Mouse (Mus musculus) hindbrain, postnatal 0 days (tissue): Measurements from ENCODE around the gene Anks1. TPM values are rescaled to one million over a fixed set of nuclear protein-coding genes. Genes with fewer than 3 reads are reported as not detected.

ENCODE experiments used
- ATAC-seq: fragments of 200-750 bp; cut with Nextera tagmentation; 2 replicates; pipeline ENCODE4 v1.8.0; 2017; ENCODE audit warnings: mild to moderate bottlenecking, moderate TSS enrichment, moderate library complexity
- DNase-seq: peaks from one replicate; pipeline ENCODE4 v3.0.0-alpha.2; 2015; ENCODE audit warnings: low spot score
- H3K27ac ChIP-seq: fragments of 300-500 bp; sonication (generic); 2 replicates; pipeline ENCODE4 v1.5.1; 2014; ENCODE audit warnings: mild to moderate bottlenecking
- H3K27me3 ChIP-seq: fragments of 300-500 bp; sonication (generic); 2 replicates; pipeline ENCODE4 v1.6.1; 2014; ENCODE audit warnings: low read length, mixed read lengths; ENCODE audit not compliant: insufficient read depth
- H3K36me3 ChIP-seq: fragments of 300-500 bp; sonication (generic); 2 replicates; pipeline ENCODE4 v1.6.1; 2014; ENCODE audit warnings: low read length, mixed read lengths; ENCODE audit not compliant: insufficient read depth
- H3K4me1 ChIP-seq: fragments of 300-500 bp; sonication (generic); 2 replicates; pipeline ENCODE4 v1.6.1; 2014; ENCODE audit warnings: antibody characterized with exemption, low read length, mixed read lengths; ENCODE audit not compliant: insufficient read depth
- H3K4me2 ChIP-seq: fragments of 300-500 bp; sonication (generic); 2 replicates; pipeline ENCODE4 v1.6.1; 2014; ENCODE audit warnings: low read depth, mild to moderate bottlenecking, low read length, moderate library complexity, mixed read lengths
- H3K4me3 ChIP-seq: fragments of 300-500 bp; sonication (generic); 2 replicates; pipeline ENCODE4 v1.5.1; 2014; ENCODE audit warnings: low read length
- H3K9ac ChIP-seq: fragments of 300-500 bp; sonication (generic); replicated peaks from 2 replicates; pipeline ENCODE4 v1.6.1; 2014; ENCODE audit warnings: mild to moderate bottlenecking, low read length, moderate library complexity, mixed read lengths
- H3K9me3 ChIP-seq: fragments of 300-500 bp; sonication (generic); 2 replicates; pipeline ENCODE4 v1.6.1; 2016; ENCODE audit warnings: low read length, mixed read lengths
- CTCF ChIP-seq: IDR thresholded peaks from 2 replicates; pipeline ENCODE4 v1.5.1; 2016; ENCODE audit warnings: antibody characterized with exemption, control low read depth, low read depth
- WGBS: fragments of 180-500 bp; shearing (Covaris S2); extraction: QIAGEN DNeasy Blood & Tissue Kit; methylation state at CpG from one replicate; pipeline ENCODE4 v1.1.7; 2014; 5-methylcytosine and 5-hydroxymethylcytosine counted together
- polyA plus RNA-seq: library from polyadenylated mRNA; unstranded; fragments of >200 nt; fragmentation: Nextera tagmentation; extraction: Ambion mirVana; gene quantifications from 2 replicates; pipeline ENCODE4 v1.2.1, GENCODE M21; 2015
- total RNA-seq: library from RNA; depleted of rRNA; stranded (reverse); fragments of >200 nt; gene quantifications from 2 replicates; pipeline ENCODE4 v1.2.3, GENCODE M21; 2014

Gene Anks1
- total and polyA plus RNA-seq, 2 experiments from 2014 or later, result 35.8 to 102 TPM

DNA sequence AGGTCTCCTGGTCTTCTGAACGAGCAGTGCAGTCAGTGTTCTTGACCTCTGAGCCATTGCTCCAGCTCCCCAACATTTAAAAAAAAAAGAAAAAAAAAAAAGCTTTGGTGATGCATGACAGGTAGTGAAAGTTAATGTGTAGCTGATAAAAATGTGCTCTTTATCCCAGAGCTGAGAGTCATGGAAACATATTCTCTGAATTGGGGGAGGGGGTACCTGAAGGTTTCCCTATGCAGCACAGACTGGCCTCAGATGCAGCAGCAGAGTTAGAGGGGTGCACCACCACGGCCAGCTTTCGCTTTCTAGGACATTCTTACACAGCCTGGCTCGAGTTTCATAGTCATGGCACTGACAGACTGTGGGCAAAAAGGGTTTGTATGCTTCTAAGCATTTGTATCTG is 105.3 kb downstream of the Anks1 start:
- H3K36me3 ChIP-seq, result no peaks in the 10 kb centered on the region
- DNase-seq (no peak), ATAC-seq (no peak)
- H3K27ac ChIP-seq, result peak overlapping the region; percentile 27; the same call in 1 of the 2 replicates
- H3K4me1 ChIP-seq, result peaks cover 21% of the 10 kb centered on the region
- H3K4me3 ChIP-seq, result no peak overlapping the region
- no peak for TF ChIP-seq CTCF
- WGBS, result 49% methylated on average over 4 of the region's 4 CpGs
- H3K4me2 ChIP-seq, result no peak overlapping the region
- no peaks in the 10 kb centered on the region for H3K9me3 ChIP-seq
- H3K27me3 ChIP-seq, result no peaks in the 10 kb centered on the region
- no peak overlapping the region for H3K9ac ChIP-seq

DNA sequence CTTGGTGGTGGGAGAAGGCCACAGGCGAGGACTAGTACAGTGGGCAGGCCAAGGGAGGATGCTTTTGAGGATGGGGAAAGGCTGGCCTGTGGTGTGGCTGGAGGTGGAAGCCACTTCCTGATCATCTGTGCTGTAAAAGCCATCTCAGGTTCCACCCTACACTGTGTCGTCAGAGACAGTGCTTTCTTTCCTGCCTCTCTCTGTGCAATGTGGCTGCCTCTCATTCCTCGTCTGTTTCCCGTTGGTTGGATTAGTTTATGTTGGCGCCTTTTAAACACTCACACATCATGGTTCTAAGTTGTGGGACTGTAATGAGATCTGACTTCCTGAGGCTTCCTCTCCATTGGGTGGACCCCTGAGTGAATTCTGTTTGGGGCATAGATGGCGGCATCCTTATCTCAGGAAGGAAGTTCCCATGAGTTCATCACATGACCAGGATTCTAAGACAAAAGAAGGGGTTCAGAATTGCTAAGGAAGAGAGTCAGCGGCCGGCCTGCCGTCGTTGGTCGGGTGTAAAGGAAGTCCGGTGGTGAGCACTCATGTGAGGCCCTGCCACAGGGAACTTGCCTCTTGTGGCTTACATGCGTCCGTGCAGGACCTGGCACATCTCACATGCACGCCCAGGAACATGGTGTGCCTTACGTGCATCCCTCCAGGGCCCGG is 106.1 kb downstream of the Anks1 start:
- Histone ChIP-seq H3K36me3 (no peaks in the 10 kb centered on the region), H3K9ac (no peak overlapping the region), H3K4me1 (peaks cover 21% of the 10 kb centered on the region), H3K9me3 (no peaks in the 10 kb centered on the region), H3K4me3 (no peak overlapping the region), H3K27ac (peak overlapping the region; percentile 71; the same call in 1 of the 2 replicates), H3K4me2 (no peak overlapping the region), H3K27me3 (no peaks in the 10 kb centered on the region)
- WGBS, result 75% methylated on average over 17 of the region's 17 CpGs
- DNase-seq (no peak), ATAC-seq (no peak)
- no peak for TF ChIP-seq CTCF

DNA sequence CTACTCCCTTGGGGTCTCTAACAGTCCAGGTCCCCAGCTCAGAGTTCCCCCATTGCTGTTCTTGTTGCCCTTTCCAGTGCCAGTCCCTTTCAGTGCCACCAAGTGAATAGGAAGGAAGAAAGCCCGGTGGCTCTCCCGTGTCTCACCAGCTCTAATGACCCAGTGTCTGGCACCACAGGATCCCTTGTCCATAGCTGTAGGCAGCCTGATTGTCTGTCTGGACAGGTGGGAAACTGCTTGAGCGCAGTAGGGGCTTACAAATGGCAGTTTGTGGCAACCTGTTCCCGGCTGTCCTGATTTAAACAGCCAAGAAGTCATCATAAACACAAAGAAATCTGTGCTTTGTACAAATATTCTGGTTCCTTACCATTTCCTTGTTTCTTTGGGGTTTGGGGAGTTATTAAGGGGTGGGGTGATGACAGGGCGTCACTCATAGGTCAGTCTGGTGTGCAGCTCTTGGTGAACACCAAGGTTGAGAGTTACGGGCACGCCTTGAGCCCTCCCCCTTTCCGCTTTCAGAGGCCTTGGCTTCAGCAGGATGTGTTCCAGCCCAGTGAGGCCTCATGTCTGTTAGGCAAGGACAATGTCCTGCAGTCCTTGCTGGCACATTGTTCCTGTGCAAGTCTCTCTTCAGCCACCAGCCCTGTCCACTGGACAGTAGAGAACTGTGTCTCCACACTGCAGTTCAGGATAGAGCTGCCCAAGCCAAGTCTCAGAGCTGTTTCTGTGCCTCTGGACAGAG is 107.1 kb downstream of the Anks1 start:
- no peaks in the 10 kb centered on the region for H3K27me3 ChIP-seq
- ATAC-seq (peak; percentile 30; the same call in 1 of the 2 replicates), DNase-seq (peak; percentile 34)
- H3K9me3 ChIP-seq, result no peaks in the 10 kb centered on the region
- H3K4me3 ChIP-seq, result no peak overlapping the region
- 71% methylated on average over 8 of the region's 8 CpGs for WGBS
- peak overlapping the region; percentile 71; the same call in 1 of the 2 replicates for H3K27ac ChIP-seq
- no peaks in the 10 kb centered on the region for H3K36me3 ChIP-seq
- no peak for TF ChIP-seq CTCF
- peaks cover 21% of the 10 kb centered on the region for H3K4me1 ChIP-seq
- no peak overlapping the region for H3K9ac ChIP-seq
- no peak overlapping the region for H3K4me2 ChIP-seq

DNA sequence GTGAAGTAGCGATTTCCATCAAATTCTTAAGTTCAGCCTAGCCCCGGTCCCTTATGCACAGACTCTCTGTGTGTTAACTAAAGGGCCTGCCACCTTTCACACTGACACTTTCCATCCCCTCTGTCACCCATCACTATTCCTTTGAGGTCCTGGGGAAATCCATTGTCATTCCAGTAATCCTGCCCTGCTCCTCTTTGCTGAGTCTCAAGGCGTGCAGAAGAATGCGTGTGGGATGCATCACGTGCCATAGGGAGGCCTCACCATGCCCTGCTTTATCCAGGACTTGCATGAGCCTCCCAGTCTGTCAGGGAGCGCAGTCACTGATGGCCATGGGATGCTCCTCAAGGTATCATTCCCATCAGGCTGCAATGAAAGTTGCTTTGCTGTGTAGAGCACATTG is 109.2 kb downstream of the Anks1 start:
- H3K27ac ChIP-seq, result no peak overlapping the region
- 51% methylated on average over 6 of the region's 6 CpGs for WGBS

DNA sequence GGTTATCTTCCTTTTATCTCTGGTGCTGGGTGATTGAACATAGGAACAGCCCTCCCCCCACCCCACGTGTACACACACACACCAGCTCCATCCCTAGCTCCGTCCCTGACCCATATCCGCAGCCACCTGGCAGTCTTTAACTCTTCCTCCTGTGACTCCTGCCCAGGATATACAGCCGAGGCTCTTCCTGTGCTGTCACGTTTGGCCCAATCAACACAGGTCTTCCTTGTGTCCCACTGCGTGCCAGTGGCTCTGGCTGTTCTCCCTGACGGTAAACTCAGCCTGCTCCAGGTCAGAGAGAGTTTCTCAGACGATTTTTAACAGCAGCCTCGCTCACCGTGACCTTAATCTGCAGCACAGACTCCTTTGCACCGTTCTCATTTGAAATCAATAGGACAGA is 109.7 kb downstream of the Anks1 start:
- WGBS, result 47% methylated on average over 11 of the region's 11 CpGs
- TF ChIP-seq CTCF, result no peak
- H3K4me1 ChIP-seq, result peaks cover 18% of the 10 kb centered on the region
- no peak overlapping the region for H3K4me2 ChIP-seq
- no peaks in the 10 kb centered on the region for H3K36me3 ChIP-seq
- no peaks in the 10 kb centered on the region for H3K9me3 ChIP-seq
- ATAC-seq (no peak), DNase-seq (no peak)
- H3K27me3 ChIP-seq, result no peaks in the 10 kb centered on the region
- no peak overlapping the region for H3K4me3 ChIP-seq
- H3K9ac ChIP-seq, result no peak overlapping the region; the same call in 1 of the 2 replicates
- H3K27ac ChIP-seq, result 0 out of 2 replicates have a peak overlapping the region, but pooled peaks have one; percentile 11

More for the DNA sequence above, 109.2 kb downstream of the Anks1 start:
- Histone ChIP-seq H3K36me3 (no peaks in the 10 kb centered on the region), H3K9ac (no peak overlapping the region), H3K9me3 (no peaks in the 10 kb centered on the region), H3K4me1 (peaks cover 22% of the 10 kb centered on the region), H3K4me2 (no peak overlapping the region), H3K4me3 (no peak overlapping the region), H3K27me3 (no peaks in the 10 kb centered on the region)
- ATAC-seq (no peak), DNase-seq (no peak)
- no peak for TF ChIP-seq CTCF

DNA sequence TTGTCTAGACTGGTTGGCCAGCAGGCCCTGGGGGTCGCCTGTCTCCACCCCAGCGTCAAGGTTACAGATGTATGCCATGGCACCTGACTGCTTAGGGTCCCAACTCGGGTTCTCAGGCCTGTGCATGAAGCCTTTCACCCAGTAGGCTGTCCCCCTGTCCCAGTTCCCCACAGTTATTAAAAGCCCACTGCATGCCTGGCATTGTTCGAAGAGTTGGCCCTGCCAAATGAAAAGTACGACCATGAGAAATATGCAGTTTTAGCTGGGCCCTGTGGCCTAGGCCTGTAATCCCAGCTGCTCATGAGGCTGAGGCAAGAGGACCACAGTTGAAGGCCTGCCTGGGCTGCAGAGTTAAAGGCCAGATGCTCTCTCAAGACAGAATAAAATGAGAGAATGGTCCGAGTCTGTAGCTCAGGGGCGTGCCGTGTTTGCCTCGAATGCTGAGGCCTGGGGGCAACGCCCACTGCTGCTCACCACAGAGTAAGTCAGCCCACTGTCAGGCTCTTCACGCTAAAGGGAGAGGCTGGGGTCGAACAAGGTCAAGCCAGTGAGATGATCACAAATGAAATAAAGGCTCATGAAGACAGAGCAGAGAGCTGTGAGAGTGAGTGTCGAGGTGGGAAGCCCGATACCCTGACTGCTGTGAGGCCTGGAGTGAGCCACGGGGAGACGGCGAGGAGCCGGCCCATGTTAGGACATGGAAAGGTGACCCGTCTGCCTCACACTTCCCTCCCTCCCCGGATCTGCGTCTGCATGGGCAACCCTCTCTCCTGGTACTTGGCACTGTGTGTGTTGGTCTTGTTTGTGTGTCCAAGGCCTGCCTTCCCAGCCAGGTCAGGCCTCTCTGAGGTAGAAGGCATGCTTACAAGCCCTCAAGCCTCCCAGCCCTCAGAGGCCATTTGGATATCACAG is 110.9 kb downstream of the Anks1 start:
- ATAC-seq (no peak), DNase-seq (no peak)
- Histone ChIP-seq H3K27ac (0 out of 2 replicates have a peak overlapping the region, but pooled peaks have one; percentile 26), H3K4me3 (no peak overlapping the region), H3K27me3 (no peaks in the 10 kb centered on the region), H3K4me2 (no peak overlapping the region), H3K4me1 (peaks cover 22% of the 10 kb centered on the region), H3K9me3 (no peaks in the 10 kb centered on the region), H3K36me3 (no peaks in the 10 kb centered on the region), H3K9ac (no peak overlapping the region)
- TF ChIP-seq CTCF, result no peak
- WGBS, result 65% methylated on average over 21 of the region's 21 CpGs
